Mouse (Mus musculus) midbrain, embryonic 14.5 days (tissue): ENCODE data around the gene Nprl3. TPM values are rescaled to one million over a fixed set of nuclear protein-coding genes. Genes with fewer than 3 reads are reported as not detected.

Experiments
- ATAC-seq: fragments of 200-750 bp; cut with Nextera tagmentation; 2 replicates; pipeline ENCODE4 v1.8.0; 2017; ENCODE audit warnings: moderate number of reproducible peaks, moderate library complexity; ENCODE audit not compliant: low FRiP score, low TSS enrichment
- DNase-seq: peaks from one replicate; pipeline ENCODE4 v3.0.0-alpha.2; 2015
- H3K27ac ChIP-seq: fragments of 300-500 bp; sonication (generic); replicated peaks from 2 replicates; pipeline ENCODE4 v1.5.1; 2014; ENCODE audit warnings: mild to moderate bottlenecking, low read depth, low read length, moderate library complexity
- H3K27me3 ChIP-seq: fragments of 300-500 bp; sonication (generic); 2 replicates; pipeline ENCODE4 v1.6.1; 2014; ENCODE audit warnings: low read length, control low read depth, mixed read lengths; ENCODE audit not compliant: control insufficient read depth, insufficient read depth
- H3K36me3 ChIP-seq: fragments of 300-500 bp; sonication (generic); 2 replicates; pipeline ENCODE4 v1.6.1; 2014; ENCODE audit warnings: low read length, control low read depth; ENCODE audit not compliant: control insufficient read depth, insufficient read depth
- H3K4me1 ChIP-seq: fragments of 300-500 bp; sonication (generic); 2 replicates; pipeline ENCODE4 v1.6.1; 2014; ENCODE audit warnings: mild to moderate bottlenecking, antibody characterized with exemption, low read length, control low read depth; ENCODE audit not compliant: control insufficient read depth, insufficient read depth
- H3K4me2 ChIP-seq: fragments of 300-500 bp; sonication (generic); 2 replicates; pipeline ENCODE4 v1.6.1; 2014; ENCODE audit warnings: mild to moderate bottlenecking, low read length, moderate library complexity
- H3K4me3 ChIP-seq: fragments of 300-500 bp; sonication (generic); replicated peaks from 2 replicates; pipeline ENCODE4 v1.5.1; 2014; ENCODE audit warnings: low read depth, low read length
- H3K9ac ChIP-seq: fragments of 300-500 bp; sonication (generic); replicated peaks from 2 replicates; pipeline ENCODE4 v1.6.1; 2014; ENCODE audit warnings: mild to moderate bottlenecking, low read length, moderate library complexity
- H3K9me3 ChIP-seq: fragments of 300-500 bp; sonication (generic); 2 replicates; pipeline ENCODE4 v1.6.1; 2016; ENCODE audit warnings: low read length, control low read depth, mixed read lengths; ENCODE audit not compliant: control insufficient read depth
- WGBS: fragments of 180-500 bp; shearing (Covaris S2); extraction: QIAGEN DNeasy Blood & Tissue Kit; methylation state at CpG from one replicate; pipeline ENCODE4 v1.1.7; 2014; 5-methylcytosine and 5-hydroxymethylcytosine counted together
- polyA plus RNA-seq: library from polyadenylated mRNA; unstranded; fragments of >200 nt; fragmentation: Nextera tagmentation; extraction: Ambion mirVana; gene quantifications from 2 replicates; pipeline ENCODE4 v1.2.1, GENCODE M21; 2014

The Nprl3 gene
- polyA plus RNA-seq, 1 experiment from 2014 or later = 36.9 TPM

DNA sequence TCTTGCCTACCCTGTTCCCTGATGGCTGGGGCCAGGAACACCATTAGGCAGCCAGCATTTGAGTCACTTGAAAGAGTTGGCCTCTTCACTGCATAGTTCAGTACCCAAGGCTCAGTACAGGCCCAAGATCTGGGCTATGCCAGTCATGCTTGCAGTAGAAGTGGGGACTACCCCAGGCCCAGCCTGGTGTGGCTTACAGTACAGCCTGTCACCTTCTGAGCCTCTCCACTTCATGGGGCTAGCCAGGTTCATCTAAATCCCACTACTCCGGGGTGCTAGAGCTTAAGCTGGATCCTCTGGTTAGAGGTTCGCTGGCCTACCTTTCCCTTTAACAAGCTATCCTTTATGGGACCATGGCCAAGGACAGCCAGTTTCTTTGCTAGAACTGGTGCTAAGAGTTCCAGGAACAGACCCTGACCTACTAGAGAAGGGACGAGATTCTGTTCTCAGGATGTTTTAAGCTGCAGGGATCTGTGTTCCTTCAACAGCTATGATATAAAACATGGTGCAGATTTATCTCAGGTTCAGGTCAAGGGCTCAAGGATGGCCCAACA lies 39.1 kb downstream of the Nprl3 start:
- ATAC-seq = no peak
- Histone ChIP-seq H3K36me3 (peaks cover 39% of the 10 kb centered on the region), H3K4me1 (peaks cover 12% of the 10 kb centered on the region), H3K9me3 (no peaks in the 10 kb centered on the region), H3K9ac (no peak overlapping the region), H3K27me3 (peaks cover 8% of the 10 kb centered on the region; the same call in 1 of the 2 replicates), H3K4me2 (no peak overlapping the region), H3K4me3 (no peak overlapping the region), H3K27ac (no peak overlapping the region)
- no peak for DNase-seq
- 95% methylated on average over 3 of the region's 3 CpGs for WGBS

DNA sequence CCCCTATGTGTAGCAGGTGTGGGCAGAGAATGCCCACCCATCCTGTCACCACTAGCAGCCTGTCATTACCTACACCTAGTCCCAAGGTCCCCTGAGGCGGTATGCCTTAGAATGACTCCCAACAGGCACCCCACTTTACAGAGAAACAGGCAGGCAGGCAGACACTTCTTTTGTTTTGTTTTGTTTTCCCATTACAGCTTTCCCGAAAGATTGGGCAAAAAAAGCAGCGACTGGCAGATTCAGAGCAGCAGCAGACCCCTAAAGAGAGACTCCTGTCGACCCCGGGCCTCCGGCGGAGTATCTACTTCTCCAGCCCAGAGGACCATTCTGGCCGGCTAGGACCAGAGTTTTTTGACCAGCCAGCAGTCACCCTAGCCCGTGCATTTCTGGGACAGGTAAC lies 40.0 kb downstream of the Nprl3 start:
- H3K9me3 ChIP-seq = no peaks in the 10 kb centered on the region
- 92% methylated on average over 9 of the region's 9 CpGs for WGBS

DNA sequence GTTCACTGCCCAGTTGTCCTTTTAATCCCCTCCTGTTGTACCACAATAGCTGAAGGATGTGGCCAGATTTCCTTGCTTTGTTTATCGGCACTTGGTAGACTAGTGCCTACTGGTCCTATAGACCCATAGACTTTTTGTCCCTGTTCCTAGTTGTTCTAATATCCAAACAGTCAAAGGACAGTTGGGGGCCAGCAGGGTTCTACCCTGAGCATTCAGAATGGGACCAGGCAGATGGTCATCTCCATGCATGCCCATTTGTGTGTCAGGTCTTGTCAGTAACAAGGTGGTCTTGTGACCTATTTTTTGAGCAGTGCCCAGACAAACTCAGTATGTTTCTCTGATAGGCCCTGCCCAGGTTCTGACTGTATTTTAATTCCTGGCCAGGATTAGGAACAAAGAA lies 40.5 kb downstream of the Nprl3 start:
- peak overlapping the region; percentile 67 for H3K4me3 ChIP-seq
- peak overlapping the region; percentile 76; the same call in 1 of the 2 replicates for H3K27ac ChIP-seq
- ATAC-seq (no peak), DNase-seq (no peak)
- H3K9ac ChIP-seq = peak overlapping the region; percentile 75
- H3K36me3 ChIP-seq = peaks cover 30% of the 10 kb centered on the region
- H3K4me1 ChIP-seq = peaks cover 24% of the 10 kb centered on the region
- H3K27me3 ChIP-seq = peaks cover 21% of the 10 kb centered on the region
- 26% methylated on average over 1 of the region's 1 CpGs for WGBS
- H3K9me3 ChIP-seq = no peaks in the 10 kb centered on the region
- peak overlapping the region; percentile 74 for H3K4me2 ChIP-seq

More for the DNA sequence above, 40.0 kb downstream of the Nprl3 start:
- Histone ChIP-seq H3K4me2 (peak overlapping the region; percentile 74), H3K36me3 (peaks cover 35% of the 10 kb centered on the region), H3K27ac (no peak overlapping the region), H3K27me3 (peaks cover 16% of the 10 kb centered on the region), H3K9ac (no peak overlapping the region), H3K4me3 (0 out of 2 replicates have a peak overlapping the region, but pooled peaks have one; percentile 67), H3K4me1 (peaks cover 19% of the 10 kb centered on the region)
- DNase-seq = no peak
- no peak for ATAC-seq

DNA sequence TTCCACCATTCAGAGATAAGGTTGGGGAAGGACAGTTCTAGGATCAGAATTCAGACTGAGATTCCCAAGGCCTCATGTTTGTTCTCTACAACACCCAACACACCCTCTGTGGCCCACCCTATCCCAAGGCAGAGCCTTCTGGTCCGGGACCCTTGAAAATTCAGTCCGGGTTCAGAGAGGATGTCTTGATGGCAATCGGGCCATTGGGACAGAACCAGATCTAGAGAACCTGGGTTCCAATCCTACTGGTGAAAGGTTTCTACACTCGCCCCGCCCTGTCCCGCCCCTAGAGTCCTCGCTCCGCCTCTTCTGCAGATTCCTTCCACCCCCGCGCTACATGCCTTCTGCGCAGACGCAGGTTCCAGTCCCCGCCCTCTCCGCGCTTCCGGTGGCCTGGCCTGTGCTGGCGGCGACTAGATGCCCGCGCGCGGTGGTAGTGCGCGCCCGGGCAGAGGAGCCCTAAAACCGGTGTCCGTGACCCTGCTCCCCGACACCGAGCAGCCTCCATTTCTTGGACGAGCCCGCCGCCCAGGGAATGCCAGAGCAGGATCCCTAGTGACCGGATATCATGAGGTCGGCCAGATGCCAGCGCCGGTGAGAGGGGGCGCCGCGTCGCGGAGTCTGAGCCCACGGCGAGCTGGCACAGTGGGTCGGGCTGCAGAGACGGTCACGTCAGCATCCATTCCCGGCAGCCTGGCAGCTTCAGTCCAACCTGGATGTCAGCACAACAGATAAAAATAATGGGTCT lies 41.2 kb downstream of the Nprl3 start, which contains the start of gene Mpg:
Mpg (plus strand) TSS at position 382 of the 748 bp plus-strand sequence.
- 3% methylated on average over 47 of the region's 47 CpGs for WGBS
- peak; percentile 77 for ATAC-seq
- Histone ChIP-seq H3K27ac (peak within 1 kb of the TSS; percentile 76), H3K27me3 (peaks cover 23% of the 10 kb centered on the region), H3K36me3 (peaks cover 22% of the 10 kb centered on the region), H3K4me3 (peak within 1 kb of the TSS; percentile 67), H3K9ac (peak within 1 kb of the TSS; percentile 75), H3K4me2 (peak within 1 kb of the TSS; percentile 74), H3K4me1 (peaks cover 27% of the 10 kb centered on the region), H3K9me3 (no peaks in the 10 kb centered on the region)
- peak; percentile 92 for DNase-seq

DNA sequence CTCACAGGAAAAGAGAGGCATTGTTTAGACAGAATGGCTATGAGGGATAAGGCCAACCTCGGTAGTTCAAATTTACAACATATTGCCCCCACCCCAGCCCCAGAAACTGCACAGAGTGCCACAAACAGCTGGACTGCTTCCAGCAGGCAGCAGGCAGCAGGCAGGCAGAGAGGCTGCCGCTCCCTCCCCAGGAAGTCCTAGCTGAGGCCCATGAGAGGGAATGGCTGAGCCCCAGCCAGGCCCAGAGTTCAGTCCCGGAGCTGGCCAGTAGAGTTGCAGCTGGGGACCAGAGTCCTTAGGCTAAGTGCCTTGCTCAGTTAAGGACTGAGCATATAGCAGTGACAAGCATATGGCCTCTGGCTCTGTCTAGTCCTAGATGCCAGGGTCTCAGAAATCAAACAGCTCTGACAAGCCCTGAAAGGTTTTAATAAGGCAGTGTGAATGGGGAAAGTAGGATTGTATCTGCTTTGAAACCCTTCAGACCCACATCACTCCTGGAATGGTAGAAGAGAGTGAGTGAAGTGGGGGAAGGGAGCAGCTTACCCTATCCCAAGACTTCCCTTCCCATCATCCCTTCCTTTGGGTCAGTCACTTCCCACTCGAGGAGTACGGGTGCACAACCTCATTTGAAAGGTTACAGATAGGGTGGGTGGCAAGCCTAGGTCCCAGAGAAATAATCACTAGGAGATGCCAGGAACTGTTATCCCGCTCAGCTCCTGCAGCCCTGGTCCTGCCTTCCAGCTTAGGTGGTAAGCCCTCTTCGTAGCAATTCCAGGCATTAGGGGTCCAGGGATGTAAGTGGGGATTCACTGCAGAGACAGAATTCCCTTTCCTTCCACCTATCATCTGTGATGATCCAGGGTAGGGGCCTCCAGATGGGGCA lies 42.0 kb downstream of the Nprl3 start:
- Histone ChIP-seq H3K9ac (no peak overlapping the region), H3K27ac (peak overlapping the region; percentile 55), H3K4me2 (no peak overlapping the region), H3K36me3 (peaks cover 14% of the 10 kb centered on the region), H3K27me3 (peaks cover 23% of the 10 kb centered on the region), H3K9me3 (no peaks in the 10 kb centered on the region), H3K4me3 (no peak overlapping the region), H3K4me1 (peaks cover 27% of the 10 kb centered on the region)
- no peak for ATAC-seq
- WGBS = 62% methylated on average over 7 of the region's 7 CpGs
- no peak for DNase-seq

DNA sequence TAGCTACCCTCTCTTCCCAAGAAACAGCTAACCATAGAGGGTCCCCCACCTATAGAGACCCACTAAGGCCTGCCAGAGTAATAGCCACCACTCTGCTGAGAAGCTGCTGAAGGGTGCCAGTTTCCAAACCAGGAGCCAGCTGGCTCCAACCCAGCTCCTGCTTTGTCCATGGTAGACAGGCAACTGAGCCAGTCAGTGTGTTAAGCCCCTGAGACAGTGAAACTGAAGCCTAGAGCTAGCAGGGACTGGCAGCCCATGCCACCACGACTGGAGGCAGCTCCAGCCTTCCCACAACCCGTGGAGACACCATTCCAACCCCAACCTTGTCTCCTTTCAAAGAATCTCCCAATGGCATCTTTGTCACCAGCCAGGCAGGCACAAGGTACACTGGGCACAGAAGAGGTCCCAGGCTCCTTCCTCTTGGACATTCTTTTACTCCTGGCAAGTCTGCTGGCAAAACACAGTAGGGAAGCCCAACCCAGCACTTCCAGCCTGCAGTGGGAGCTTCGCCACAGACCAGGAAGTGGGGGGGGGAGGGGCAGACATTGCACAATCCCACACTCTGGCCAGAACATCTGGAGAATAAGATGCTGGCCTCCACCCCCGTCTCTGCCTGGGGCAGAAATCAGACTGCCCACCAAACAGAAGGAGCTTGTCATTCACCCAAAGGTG lies 42.9 kb downstream of the Nprl3 start:
- Histone ChIP-seq H3K4me3 (no peak overlapping the region), H3K27ac (peak overlapping the region; percentile 55), H3K4me1 (peaks cover 27% of the 10 kb centered on the region), H3K4me2 (no peak overlapping the region), H3K36me3 (peaks cover 9% of the 10 kb centered on the region), H3K9ac (no peak overlapping the region), H3K9me3 (no peaks in the 10 kb centered on the region), H3K27me3 (peaks cover 23% of the 10 kb centered on the region)
- ATAC-seq (no peak), DNase-seq (peak; percentile 59)
- 36% methylated on average over 4 of the region's 4 CpGs for WGBS

DNA sequence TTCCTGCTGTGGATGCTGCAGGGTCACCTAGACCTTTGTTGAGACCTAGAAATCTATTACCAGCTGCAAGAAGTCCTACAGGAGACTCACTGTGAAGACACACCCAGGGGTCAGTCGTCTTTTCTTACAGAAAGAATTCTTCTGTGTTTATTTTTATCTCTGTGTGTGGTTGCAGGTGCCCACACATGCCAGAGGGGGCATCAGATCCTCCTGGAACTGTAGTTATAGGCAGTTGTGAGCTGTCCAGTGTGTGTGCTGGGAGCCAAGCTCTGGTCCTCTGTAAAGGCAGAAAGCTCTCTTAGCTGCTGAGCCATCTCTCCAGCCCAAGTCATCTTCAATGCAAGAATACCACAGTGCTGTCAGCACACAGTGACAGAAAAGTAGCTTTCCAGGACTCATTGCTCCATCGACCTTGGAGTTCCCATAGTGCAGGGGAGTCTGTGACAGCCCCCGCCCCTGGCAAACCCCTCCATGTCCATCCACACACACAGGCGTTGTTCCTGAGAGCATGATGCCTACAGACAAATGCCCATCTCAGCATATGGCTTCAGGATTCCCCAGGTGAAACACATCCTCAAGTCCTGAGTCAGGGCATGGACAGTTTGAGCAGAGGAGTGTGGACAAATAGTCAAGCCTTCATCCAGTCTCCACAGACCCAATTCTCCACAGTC lies 44.1 kb downstream of the Nprl3 start:
- Histone ChIP-seq H3K27me3 (peaks cover 23% of the 10 kb centered on the region), H3K27ac (no peak overlapping the region), H3K9ac (no peak overlapping the region), H3K4me1 (peaks cover 27% of the 10 kb centered on the region), H3K4me2 (peak overlapping the region; percentile 99; the same call in 1 of the 2 replicates), H3K4me3 (no peak overlapping the region), H3K9me3 (no peaks in the 10 kb centered on the region), H3K36me3 (no peaks in the 10 kb centered on the region)
- DNase-seq = no peak
- 78% methylated on average over 4 of the region's 4 CpGs for WGBS
- ATAC-seq = no peak
